Mouse (Mus musculus) olfactory bulb, adult 2 months (tissue): ENCODE measurements at regions not wholly inside any gene's neighbourhood (a gene's known extent, or its start where the extent isn't known, plus 50 kb on each side); places are given as distances from the start of the nearest gene placed in this dataset.

ENCODE experiments used
- CTCF ChIP-seq: fragments of 200-500 bp; IDR thresholded peaks from 2 replicates; pipeline ENCODE4 v1.5.1; 2012; ENCODE audit warnings: low read depth, mild to moderate bottlenecking, low read length, moderate library complexity; ENCODE audit not compliant: insufficient read depth
- POLR2A ChIP-seq: fragments of 200-500 bp; IDR thresholded peaks from 2 replicates; pipeline ENCODE4 v1.6.1; 2012; ENCODE audit warnings: mild to moderate bottlenecking, low read depth, low read length, moderate library complexity; ENCODE audit not compliant: insufficient read depth

GRCm38 (mm10) chr6:89262958-89263357, 99.5 kb downstream of the Plxna1 start:
- TF ChIP-seq CTCF = no peak
- no peak for TF ChIP-seq POLR2A
